Mouse (Mus musculus): ENCODE measurements at regions not wholly inside any gene's neighbourhood (a gene's known extent, or its start where the extent isn't known, plus 50 kb on each side); places are given as distances from the start of the nearest gene placed in this dataset.

GRCm38 (mm10) chr17:84129204-84129603 is 58.5 kb downstream of the Zfp36l2 start:
- no peak for ATAC-seq (replicated peaks; ENCODE audit: low read depth, poor library complexity, severe bottlenecking)

GRCm38 (mm10) chr17:84128262-84128661 is 59.5 kb downstream of the Zfp36l2 start:
- peak; percentile 20 for ATAC-seq (replicated peaks; ENCODE audit: low read depth, poor library complexity, severe bottlenecking)

GRCm38 (mm10) chr17:84126168-84126567 is 61.6 kb downstream of the Zfp36l2 start:
- ATAC-seq (replicated peaks; ENCODE audit: low read depth, poor library complexity, severe bottlenecking): peak; percentile 71

GRCm38 (mm10) chr17:84123161-84123560 is 64.6 kb downstream of the Zfp36l2 start:
- no peak for ATAC-seq (replicated peaks; ENCODE audit: low read depth, poor library complexity, severe bottlenecking)

- no peak for ATAC-seq (replicated peaks; ENCODE audit: low read depth, poor library complexity, severe bottlenecking)
These were observed 65.1 kb downstream of the Zfp36l2 start for GRCm38 (mm10) chr17:84122486-84123131.

DNA sequence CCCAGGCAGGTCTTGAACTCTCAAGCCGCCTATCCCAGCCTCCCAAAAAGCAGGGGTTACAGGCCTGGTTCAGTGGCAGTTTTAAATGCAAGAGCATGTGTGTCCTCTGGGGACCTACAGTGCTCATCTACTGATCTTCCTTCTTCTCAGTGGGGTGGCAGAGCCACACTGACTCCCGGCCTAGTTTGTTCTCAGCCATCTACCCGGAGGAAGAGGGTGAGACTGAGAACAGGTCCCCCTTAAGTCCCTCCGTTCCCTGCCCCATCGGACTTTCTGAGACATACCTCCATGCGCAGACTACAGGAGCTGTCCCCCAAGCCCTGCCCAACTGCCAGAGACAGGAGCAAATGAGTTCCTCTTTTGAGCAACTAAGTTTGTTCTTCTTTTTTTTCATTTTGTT is 66.5 kb downstream of the Zfp36l2 start:
- ATAC-seq (replicated peaks; ENCODE audit: low read depth, poor library complexity, severe bottlenecking): no peak

DNA sequence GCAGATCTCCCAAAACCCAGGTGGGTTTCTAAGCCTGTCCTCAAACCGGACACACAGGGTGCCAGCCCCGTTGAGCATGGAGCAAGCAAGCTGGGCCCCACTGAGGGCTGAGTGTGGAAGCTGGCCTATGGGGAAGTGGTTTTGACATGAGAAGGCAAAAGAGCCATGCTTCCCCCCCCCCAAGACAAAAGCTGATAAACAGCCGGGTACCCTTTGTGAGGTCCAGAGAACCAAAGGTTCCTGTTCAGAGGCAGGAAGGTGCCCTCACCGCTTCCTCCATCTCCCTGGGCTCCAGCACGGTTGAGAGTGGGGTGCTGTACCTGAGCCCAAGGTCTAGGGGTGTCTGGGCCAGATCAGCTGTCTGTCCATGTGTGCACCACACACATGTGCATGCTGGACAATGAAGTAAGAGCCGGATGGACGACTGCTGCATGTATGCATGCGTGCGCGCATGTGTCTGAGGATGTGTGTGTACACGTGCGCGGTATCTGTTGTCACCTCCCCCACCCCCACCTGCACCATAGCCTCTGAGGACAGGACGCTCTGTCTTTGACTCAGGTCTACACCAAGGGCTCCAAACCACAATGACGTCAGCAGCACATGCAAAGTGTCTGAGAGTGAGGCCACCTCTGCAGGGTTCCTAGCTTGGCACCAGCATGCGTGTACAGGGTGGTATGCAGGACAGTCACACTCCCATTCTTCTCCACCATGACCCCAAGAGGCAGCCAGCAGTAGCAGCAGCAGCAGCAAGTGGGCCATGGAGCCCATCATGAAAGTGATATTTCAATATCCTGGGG is 68.3 kb downstream of the Zfp36l2 start:
- peak; percentile 33 for ATAC-seq (replicated peaks; ENCODE audit: low read depth, poor library complexity, severe bottlenecking)

DNA sequence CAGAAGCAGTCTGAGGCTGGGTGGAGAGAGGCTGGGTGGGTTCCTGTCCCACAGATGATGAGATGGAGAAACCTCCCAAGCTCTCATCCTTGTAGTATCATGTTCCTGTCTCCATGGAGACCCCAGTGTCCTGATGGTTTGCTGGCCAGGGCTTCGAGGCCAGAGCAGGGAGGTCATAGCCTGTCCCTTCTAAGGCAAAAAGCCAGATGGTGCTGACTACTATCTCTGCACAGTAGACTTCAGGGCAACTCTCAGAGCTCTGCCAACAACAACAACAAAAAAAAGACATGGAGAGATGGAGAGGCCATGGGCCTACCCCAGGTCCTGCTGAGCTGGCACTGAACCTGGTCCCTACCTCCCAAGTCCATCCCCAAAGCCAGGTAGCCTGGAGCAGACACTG is 69.0 kb downstream of the Zfp36l2 start:
- ATAC-seq (replicated peaks; ENCODE audit: low read depth, poor library complexity, severe bottlenecking): no peak

- no peak for ATAC-seq (replicated peaks; ENCODE audit: low read depth, poor library complexity, severe bottlenecking)
These were observed 69.5 kb downstream of the Zfp36l2 start for GRCm38 (mm10) chr17:84118271-84118670.

DNA sequence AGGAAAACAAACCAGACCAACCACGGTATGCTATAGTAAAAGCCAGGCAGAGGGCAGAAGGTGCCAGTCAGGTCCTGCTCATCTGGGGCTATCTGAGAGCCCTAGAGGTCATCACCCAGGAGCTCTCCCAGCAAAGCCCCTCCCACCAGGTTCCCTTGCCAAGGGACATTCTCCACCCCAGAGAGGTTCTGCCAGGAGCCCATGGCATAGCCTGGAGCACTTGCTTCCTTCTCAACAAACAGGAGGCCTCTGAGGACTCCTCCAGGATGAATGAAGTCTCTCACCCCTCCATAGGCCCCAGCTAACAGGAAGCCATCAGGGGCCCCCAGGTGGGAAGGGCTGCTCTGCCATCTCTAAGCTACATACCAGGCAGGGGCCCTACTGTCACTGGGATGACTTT is 70.0 kb downstream of the Zfp36l2 start:
- no peak for ATAC-seq (replicated peaks; ENCODE audit: low read depth, poor library complexity, severe bottlenecking)

- peak; percentile 52 for ATAC-seq (replicated peaks; ENCODE audit: low read depth, poor library complexity, severe bottlenecking)
These were observed 71.1 kb downstream of the Zfp36l2 start for GRCm38 (mm10) chr17:84116340-84117279.

GRCm38 (mm10) chr17:84115957-84116339 is 71.8 kb downstream of the Zfp36l2 start:
- ATAC-seq (replicated peaks; ENCODE audit: low read depth, poor library complexity, severe bottlenecking): no peak

DNA sequence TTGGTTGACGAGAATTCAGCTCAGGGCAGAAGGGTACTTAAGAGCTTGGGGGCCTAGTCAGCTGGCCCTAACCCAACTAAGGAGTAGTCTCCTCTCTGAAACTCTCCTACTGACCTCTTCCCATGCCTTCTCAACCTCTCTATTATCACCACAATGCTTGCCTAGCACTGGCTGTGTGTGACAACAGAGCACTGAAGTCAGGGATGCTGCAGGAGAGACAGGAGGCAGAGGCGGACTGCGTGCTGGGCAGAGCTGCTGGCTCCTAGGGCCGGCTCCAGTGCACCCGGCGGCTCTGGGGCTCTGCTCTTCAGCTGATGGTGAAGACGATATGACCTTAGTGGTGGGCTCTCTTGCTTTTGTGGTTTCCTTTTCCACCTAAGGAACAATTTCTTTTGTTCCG is 72.6 kb downstream of the Zfp36l2 start:
- ATAC-seq (replicated peaks; ENCODE audit: low read depth, poor library complexity, severe bottlenecking): no peak

- no peak for ATAC-seq (replicated peaks; ENCODE audit: low read depth, poor library complexity, severe bottlenecking)
These were observed 73.3 kb downstream of the Zfp36l2 start for GRCm38 (mm10) chr17:84114279-84114994.

DNA sequence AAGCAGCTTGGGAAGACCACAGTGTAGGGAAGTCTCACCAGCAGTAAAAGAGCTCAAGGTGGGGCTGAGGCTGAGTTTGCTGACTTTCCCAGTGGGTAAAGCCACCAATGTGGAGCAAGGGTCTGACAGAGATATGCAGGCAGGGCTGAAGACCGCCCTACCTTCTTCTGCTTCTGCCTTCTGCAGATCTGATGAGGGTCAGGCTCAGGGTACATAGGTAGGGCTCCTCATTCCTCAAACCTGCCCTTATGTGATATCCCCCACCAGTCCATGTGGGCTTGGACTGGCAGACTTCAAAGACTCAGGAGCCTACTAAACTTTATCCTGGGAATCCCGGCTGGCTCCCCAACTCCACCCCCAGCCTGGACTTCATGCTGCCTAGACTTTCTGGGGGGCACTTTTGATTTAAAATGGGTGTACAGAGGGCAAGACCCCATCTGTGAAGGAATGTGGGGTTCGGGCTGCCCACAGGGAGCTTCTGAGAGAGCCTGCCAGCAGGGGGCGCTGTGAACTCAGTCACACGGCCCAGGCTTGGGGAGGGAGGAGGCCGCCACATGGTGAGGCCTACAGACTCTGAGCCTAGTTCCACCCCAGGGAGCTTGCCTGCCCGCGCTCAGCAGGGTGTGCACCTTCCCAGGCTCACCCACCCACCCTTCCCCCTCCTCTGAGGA is 74.0 kb downstream of the Zfp36l2 start:
- peak; percentile 23; the same call in 1 of the 2 replicates for ATAC-seq (replicated peaks; ENCODE audit: low read depth, poor library complexity, severe bottlenecking)

GRCm38 (mm10) chr17:84112411-84113031 is 75.2 kb downstream of the Zfp36l2 start:
- ATAC-seq (replicated peaks; ENCODE audit: low read depth, poor library complexity, severe bottlenecking): no peak

GRCm38 (mm10) chr17:84111787-84112370 is 75.9 kb downstream of the Zfp36l2 start:
- ATAC-seq (replicated peaks; ENCODE audit: low read depth, poor library complexity, severe bottlenecking): no peak

GRCm38 (mm10) chr17:84110945-84111344 is 76.8 kb downstream of the Zfp36l2 start:
- ATAC-seq (replicated peaks; ENCODE audit: low read depth, poor library complexity, severe bottlenecking): no peak

All from common myeloid progenitor, adult 5-6 weeks (primary cell).